Mouse (Mus musculus) lung, postnatal 0 days (tissue): ENCODE results near the gene Hoxd1.

Experiments
- CTCF ChIP-seq: IDR thresholded peaks from 2 replicates; pipeline ENCODE4 v1.5.1; 2016; ENCODE audit warnings: antibody characterized with exemption, mild to moderate bottlenecking
- EP300 ChIP-seq: IDR thresholded peaks from 2 replicates; pipeline ENCODE4 v1.6.1; 2016; ENCODE audit warnings: antibody characterized with exemption, mild to moderate bottlenecking, control low read depth

- no peak for TF ChIP-seq EP300
- no peak for TF ChIP-seq CTCF
These were observed 15.8 kb upstream of the Hoxd1 start for GRCm38 (mm10) chr2:74747006-74747405.
